Mouse (Mus musculus) brain, embryonic 14.5 days (tissue): Measurements from ENCODE around the gene Pak1ip1.

Experiments used
- CTCF ChIP-seq: fragments of 200-500 bp; IDR thresholded peaks from 2 replicates; pipeline ENCODE4 v1.5.1; 2012; ENCODE audit warnings: inconsistent platforms, mild to moderate bottlenecking, moderate library complexity, borderline replicate concordance; ENCODE audit not compliant: insufficient read depth, insufficient read length; ENCODE audit errors: extremely low read depth
- POLR2A ChIP-seq: fragments of 200-500 bp; IDR thresholded peaks from 2 replicates; pipeline ENCODE4 v1.6.1; 2012; ENCODE audit warnings: mild to moderate bottlenecking, inconsistent platforms, borderline replicate concordance; ENCODE audit not compliant: poor library complexity, insufficient read depth, insufficient read length, severe bottlenecking; ENCODE audit errors: extremely low read depth

DNA sequence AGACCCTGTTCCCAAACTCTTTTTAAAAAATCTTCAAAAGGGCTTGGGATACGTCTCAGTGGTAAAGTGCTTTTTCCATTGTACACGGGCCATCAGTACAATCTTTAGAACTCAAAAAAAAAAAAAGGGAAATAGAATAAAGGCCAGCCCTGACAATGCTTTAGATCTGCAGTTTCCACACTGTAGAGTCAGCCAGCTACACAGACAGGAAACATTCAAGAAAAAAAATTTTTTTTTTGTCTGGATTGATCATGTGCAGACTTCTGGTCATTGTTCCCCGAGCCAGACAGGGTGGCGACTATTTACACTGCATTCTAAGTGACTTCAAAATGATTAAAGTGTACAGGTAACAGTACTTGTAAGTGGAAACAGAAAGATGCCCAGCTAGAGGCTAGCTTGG is 22.2 kb upstream of the Pak1ip1 start:
- no peak for TF ChIP-seq POLR2A
- no peak for TF ChIP-seq CTCF
